Mouse (Mus musculus): ENCODE results near the gene Gm5475. TPM values are rescaled to one million over a fixed set of nuclear protein-coding genes. Genes with fewer than 3 reads are reported as not detected.

The Gm5475 gene
- polyA plus RNA-seq, 1 experiment from 2014 or later, result 0.13 TPM

GRCm38 (mm10) chr15:100419901-100420745 is 1.8 kb upstream of the Gm5475 start:
- ATAC-seq (ENCODE audit: insufficient read depth, low FRiP score), result no peak
- no peak overlapping the region; the same call in 1 of the 2 replicates for H3K27ac ChIP-seq (ENCODE audit: low read length)
- WGBS, result 58% methylated on average over 9 of the region's 9 CpGs
- no peak overlapping the region for H3K4me3 ChIP-seq (replicated peaks; ENCODE audit: low read length)
- no peaks in the 10 kb centered on the region for H3K27me3 ChIP-seq (ENCODE audit: control insufficient read depth, insufficient read depth, low read length)
- no peaks in the 10 kb centered on the region for H3K9me3 ChIP-seq (replicated peaks; ENCODE audit: control insufficient read depth, low read length)
- H3K4me1 ChIP-seq (ENCODE audit: control insufficient read depth, insufficient read depth, low read length), result peaks cover 38% of the 10 kb centered on the region
- 0 out of 2 replicates have a peak overlapping the region, but pooled peaks have one; percentile 9 for H3K9ac ChIP-seq (ENCODE audit: low read length)
- H3K4me2 ChIP-seq (ENCODE audit: low read depth, low read length), result no peak overlapping the region
- no peaks in the 10 kb centered on the region for H3K36me3 ChIP-seq (ENCODE audit: control insufficient read depth, insufficient read depth, low read length)

GRCm38 (mm10) chr15:100421059-100421757 is 739 bp upstream of the Gm5475 start:
- no peak for ATAC-seq (ENCODE audit: insufficient read depth, low FRiP score)
- H3K27ac ChIP-seq (ENCODE audit: low read length), result no peak overlapping the region
- 31% methylated on average over 8 of the region's 8 CpGs for WGBS
- H3K4me3 ChIP-seq (replicated peaks; ENCODE audit: low read length), result peak overlapping the region; percentile 83
- H3K27me3 ChIP-seq (ENCODE audit: control insufficient read depth, insufficient read depth, low read length), result 0 out of 2 replicates have a peak, but pooled peaks cover 3% of the 10 kb centered on the region
- H3K4me1 ChIP-seq (ENCODE audit: control insufficient read depth, insufficient read depth, low read length), result peaks cover 38% of the 10 kb centered on the region
- peak overlapping the region; percentile 79 for H3K4me2 ChIP-seq (ENCODE audit: low read depth, low read length)
- peak overlapping the region; percentile 32; the same call in 1 of the 2 replicates for H3K9ac ChIP-seq (ENCODE audit: low read length)
- no peaks in the 10 kb centered on the region for H3K36me3 ChIP-seq (ENCODE audit: control insufficient read depth, insufficient read depth, low read length)
- no peaks in the 10 kb centered on the region for H3K9me3 ChIP-seq (replicated peaks; ENCODE audit: control insufficient read depth, low read length)

GRCm38 (mm10) chr15:100422476-100422875 is 529 bp downstream of the Gm5475 start:
- WGBS, result under 1% methylated on average over 44 of the region's 44 CpGs
- Histone ChIP-seq H3K4me2 (ENCODE audit: low read depth, low read length) (peak overlapping the region; percentile 79), H3K9me3 (replicated peaks; ENCODE audit: control insufficient read depth, low read length) (no peaks in the 10 kb centered on the region), H3K4me1 (ENCODE audit: control insufficient read depth, insufficient read depth, low read length) (peaks cover 38% of the 10 kb centered on the region), H3K36me3 (ENCODE audit: control insufficient read depth, insufficient read depth, low read length) (no peaks in the 10 kb centered on the region), H3K9ac (ENCODE audit: low read length) (peak overlapping the region; percentile 90), H3K27me3 (ENCODE audit: control insufficient read depth, insufficient read depth, low read length) (0 out of 2 replicates have a peak, but pooled peaks cover 3% of the 10 kb centered on the region), H3K4me3 (replicated peaks; ENCODE audit: low read length) (peak overlapping the region; percentile 83), H3K27ac (ENCODE audit: low read length) (peak overlapping the region; percentile 25; the same call in 1 of the 2 replicates)
- ATAC-seq (ENCODE audit: insufficient read depth, low FRiP score), result peak; percentile 35

DNA sequence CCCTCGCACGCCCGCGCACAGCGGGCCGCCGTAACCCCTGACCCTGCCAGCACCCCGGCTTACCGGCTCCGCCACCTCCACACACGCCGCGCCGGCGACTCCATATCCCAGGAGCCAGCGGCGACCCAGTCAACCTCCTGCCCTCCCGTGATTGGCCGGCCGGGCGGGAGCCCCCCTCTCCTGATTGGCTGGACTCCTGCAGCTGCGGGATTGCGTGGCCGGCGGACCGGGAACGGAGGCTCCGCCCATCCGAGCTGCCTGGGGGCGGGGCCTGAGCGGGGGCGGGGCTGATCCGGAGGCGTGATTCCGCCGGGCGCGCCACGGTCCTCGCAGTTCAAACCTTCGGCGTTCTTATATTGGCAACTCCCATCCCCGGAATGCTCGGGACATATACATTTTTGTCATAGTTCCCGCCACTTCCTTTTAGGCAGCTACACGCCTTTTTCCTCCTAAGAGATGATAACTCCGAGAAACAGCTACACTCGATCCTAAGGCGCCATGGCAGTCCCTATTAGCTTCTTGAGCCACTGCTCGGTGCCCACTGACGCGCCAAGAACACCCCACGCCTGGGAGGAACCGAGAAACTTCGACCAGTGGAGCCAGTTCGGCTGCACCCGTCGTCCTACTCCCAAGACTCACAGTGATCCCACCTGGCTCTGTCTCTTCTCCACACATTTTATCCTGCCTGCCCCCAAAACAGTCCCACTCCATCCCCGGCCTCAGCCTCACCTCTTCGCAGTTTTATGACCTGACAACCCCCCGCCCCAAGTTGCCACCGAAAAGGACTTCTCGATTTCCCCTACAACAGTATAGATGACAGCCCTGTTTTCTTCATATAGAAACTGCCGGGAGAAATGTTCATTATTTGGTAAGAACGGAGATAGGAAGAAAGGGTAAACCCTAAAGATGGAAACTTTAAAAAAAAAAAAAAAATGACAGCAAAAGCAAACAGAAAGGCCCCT is 1.2 kb downstream of the Gm5475 start:
- Histone ChIP-seq H3K36me3 (ENCODE audit: control insufficient read depth, insufficient read depth, low read length) (no peaks in the 10 kb centered on the region), H3K27ac (ENCODE audit: low read length) (peak overlapping the region; percentile 70; the same call in 1 of the 2 replicates), H3K9ac (ENCODE audit: low read length) (peak overlapping the region; percentile 90), H3K4me3 (replicated peaks; ENCODE audit: low read length) (peak overlapping the region; percentile 83), H3K4me1 (ENCODE audit: control insufficient read depth, insufficient read depth, low read length) (peaks cover 36% of the 10 kb centered on the region), H3K27me3 (ENCODE audit: control insufficient read depth, insufficient read depth, low read length) (0 out of 2 replicates have a peak, but pooled peaks cover 3% of the 10 kb centered on the region), H3K4me2 (ENCODE audit: low read depth, low read length) (peak overlapping the region; percentile 100), H3K9me3 (replicated peaks; ENCODE audit: control insufficient read depth, low read length) (no peaks in the 10 kb centered on the region)
- ATAC-seq (ENCODE audit: insufficient read depth, low FRiP score), result peak; percentile 97
- under 1% methylated on average over 65 of the region's 65 CpGs for WGBS

GRCm38 (mm10) chr15:100423916-100424315 is 2.0 kb downstream of the Gm5475 start:
- H3K4me1 ChIP-seq (ENCODE audit: control insufficient read depth, insufficient read depth, low read length), result peaks cover 34% of the 10 kb centered on the region
- peak overlapping the region; percentile 83 for H3K4me3 ChIP-seq (replicated peaks; ENCODE audit: low read length)
- WGBS, result 3% methylated on average over 14 of the region's 14 CpGs
- no peaks in the 10 kb centered on the region for H3K9me3 ChIP-seq (replicated peaks; ENCODE audit: control insufficient read depth, low read length)
- no peak for ATAC-seq (ENCODE audit: insufficient read depth, low FRiP score)
- peak overlapping the region; percentile 70 for H3K9ac ChIP-seq (ENCODE audit: low read length)
- no peaks in the 10 kb centered on the region for H3K36me3 ChIP-seq (ENCODE audit: control insufficient read depth, insufficient read depth, low read length)
- 0 out of 2 replicates have a peak, but pooled peaks cover 3% of the 10 kb centered on the region for H3K27me3 ChIP-seq (ENCODE audit: control insufficient read depth, insufficient read depth, low read length)
- H3K27ac ChIP-seq (ENCODE audit: low read length), result peak overlapping the region; percentile 70
- peak overlapping the region; percentile 100 for H3K4me2 ChIP-seq (ENCODE audit: low read depth, low read length)

GRCm38 (mm10) chr15:100424396-100425122 is 2.6 kb downstream of the Gm5475 start, which contains the start of gene Slc11a2:
Slc11a2 (minus strand) TSS chr15:100425072.
- ATAC-seq (ENCODE audit: insufficient read depth, low FRiP score), result no peak
- peak within 1 kb of the TSS; percentile 70 for H3K9ac ChIP-seq (ENCODE audit: low read length)

GRCm38 (mm10) chr15:100428296-100428905 is 6.5 kb downstream of the Gm5475 start:
- Histone ChIP-seq H3K4me3 (replicated peaks; ENCODE audit: low read length) (no peak overlapping the region), H3K36me3 (ENCODE audit: control insufficient read depth, insufficient read depth, low read length) (no peaks in the 10 kb centered on the region), H3K4me1 (ENCODE audit: control insufficient read depth, insufficient read depth, low read length) (peaks cover 7% of the 10 kb centered on the region), H3K9ac (ENCODE audit: low read length) (no peak overlapping the region), H3K27ac (ENCODE audit: low read length) (no peak overlapping the region; the same call in 1 of the 2 replicates), H3K9me3 (replicated peaks; ENCODE audit: control insufficient read depth, low read length) (no peaks in the 10 kb centered on the region), H3K4me2 (ENCODE audit: low read depth, low read length) (no peak overlapping the region), H3K27me3 (ENCODE audit: control insufficient read depth, insufficient read depth, low read length) (0 out of 2 replicates have a peak, but pooled peaks cover 3% of the 10 kb centered on the region)
- no peak for ATAC-seq (ENCODE audit: insufficient read depth, low FRiP score)
- 71% methylated on average over 13 of the region's 13 CpGs for WGBS

More at GRCm38 (mm10) chr15:100424396-100425122, 2.6 kb downstream of the Gm5475 start, which contains the start of gene Slc11a2:
- H3K4me1 ChIP-seq (ENCODE audit: control insufficient read depth, insufficient read depth, low read length), result peaks cover 30% of the 10 kb centered on the region
- H3K4me2 ChIP-seq (ENCODE audit: low read depth, low read length), result peak within 1 kb of the TSS; percentile 100
- WGBS, result 22% methylated on average over 17 of the region's 17 CpGs
- H3K36me3 ChIP-seq (ENCODE audit: control insufficient read depth, insufficient read depth, low read length), result no peaks in the 10 kb centered on the region
- H3K4me3 ChIP-seq (replicated peaks; ENCODE audit: low read length), result peak within 1 kb of the TSS; percentile 83
- H3K27me3 ChIP-seq (ENCODE audit: control insufficient read depth, insufficient read depth, low read length), result 0 out of 2 replicates have a peak, but pooled peaks cover 3% of the 10 kb centered on the region
- H3K9me3 ChIP-seq (replicated peaks; ENCODE audit: control insufficient read depth, low read length), result no peaks in the 10 kb centered on the region
- H3K27ac ChIP-seq (ENCODE audit: low read length), result peak within 1 kb of the TSS; percentile 70
